Mouse (Mus musculus) ES-E14 (cell line): Measurements from ENCODE around the gene Ap1s1. TPM values are rescaled to one million over a fixed set of nuclear protein-coding genes. Genes with fewer than 3 reads are reported as not detected.

Experiments
- DNase-seq: peaks from one replicate; pipeline ENCODE4 v3.0.0-alpha.2; 2013; ENCODE audit warnings: low read depth, low spot score
- H3K27ac ChIP-seq: 2 replicates; pipeline ENCODE4 v1.5.1; 2012; ENCODE audit warnings: low read depth, mild to moderate bottlenecking, low read length, moderate library complexity, mixed read lengths; ENCODE audit not compliant: poor library complexity, insufficient read depth, severe bottlenecking
- H3K36me3 ChIP-seq: 2 replicates; pipeline ENCODE4 v1.6.1; 2012; ENCODE audit warnings: mild to moderate bottlenecking, low read length, moderate library complexity, mixed read lengths; ENCODE audit not compliant: control insufficient read depth, poor library complexity, insufficient read depth, severe bottlenecking
- H3K4me1 ChIP-seq, 2 experiments: fragments of 150-350 bp in 1 of 2; sonication (generic) in 1 of 2; 2 replicates each; pipeline ENCODE4 v1.6.1; 2012; ENCODE audit warnings: low read length in 2 of 2, mild to moderate bottlenecking in 1 of 2, mixed read lengths in 1 of 2; ENCODE audit not compliant: control insufficient read depth in 2 of 2, insufficient read depth in 2 of 2, poor library complexity in 1 of 2
- H3K4me3 ChIP-seq, 2 experiments: fragments of 150-350 bp in 1 of 2; sonication (generic) in 1 of 2; 2 replicates each; pipeline ENCODE4 v1.5.1; 2012; ENCODE audit warnings: low read length in 2 of 2, low read depth in 1 of 2, mild to moderate bottlenecking in 1 of 2, mixed read lengths in 1 of 2; ENCODE audit not compliant: insufficient read depth in 1 of 2, poor library complexity in 1 of 2, severe bottlenecking in 1 of 2
- H3K9ac ChIP-seq: 2 replicates; pipeline ENCODE4 v1.6.1; 2012; ENCODE audit warnings: low read depth, mild to moderate bottlenecking, low read length, mixed read lengths; ENCODE audit not compliant: poor library complexity, insufficient read depth, severe bottlenecking
- H3K9me3 ChIP-seq: fragments of 150-350 bp; sonication (generic); 2 replicates; pipeline ENCODE4 v1.6.1; 2012; ENCODE audit warnings: low read depth, mild to moderate bottlenecking, low read length; ENCODE audit not compliant: control insufficient read depth, insufficient read depth
- CHD2 ChIP-seq: IDR thresholded peaks from 2 replicates; pipeline ENCODE4 v1.6.1; 2014; ENCODE audit warnings: mild to moderate bottlenecking, low read depth, low read length, inconsistent platforms
- HCFC1 ChIP-seq: IDR thresholded peaks from 2 replicates; pipeline ENCODE4 v1.6.1; 2012; ENCODE audit warnings: low read length, inconsistent platforms, borderline replicate concordance; ENCODE audit not compliant: insufficient read depth
- MAFK ChIP-seq: IDR thresholded peaks from 2 replicates; pipeline ENCODE4 v1.6.1; 2014; ENCODE audit warnings: mild to moderate bottlenecking, low read depth, low read length, inconsistent platforms; ENCODE audit not compliant: insufficient read depth
- ZC3H11A ChIP-seq: IDR thresholded peaks from 2 replicates; pipeline ENCODE4 v1.6.1; 2012; ENCODE audit warnings: low read depth, mild to moderate bottlenecking, inconsistent platforms, low read length, borderline replicate concordance
- ZNF384 ChIP-seq: IDR thresholded peaks from 2 replicates; pipeline ENCODE4 v1.6.1; 2012; ENCODE audit warnings: low read depth, low read length, inconsistent platforms
- in situ Hi-C, 2 experiments: fragments of 600-800 bp; cut with MboI; formaldehyde crosslinking; loops; one replicate each; pipeline ENCODE4 v1.15.1; 2025; ENCODE audit warnings: low sequenced_read_pairs in 2 of 2, inconsistent platforms in 1 of 2; ENCODE audit not compliant: unreplicated experiment in 2 of 2
- total RNA-seq: library from RNA; depleted of rRNA; stranded (reverse); fragments of 300-350 nt; gene quantifications from 2 replicates; pipeline ENCODE4 v1.2.3, GENCODE M21; 2012

Gene Ap1s1
- total RNA-seq, 1 experiment = 112 TPM

DNA sequence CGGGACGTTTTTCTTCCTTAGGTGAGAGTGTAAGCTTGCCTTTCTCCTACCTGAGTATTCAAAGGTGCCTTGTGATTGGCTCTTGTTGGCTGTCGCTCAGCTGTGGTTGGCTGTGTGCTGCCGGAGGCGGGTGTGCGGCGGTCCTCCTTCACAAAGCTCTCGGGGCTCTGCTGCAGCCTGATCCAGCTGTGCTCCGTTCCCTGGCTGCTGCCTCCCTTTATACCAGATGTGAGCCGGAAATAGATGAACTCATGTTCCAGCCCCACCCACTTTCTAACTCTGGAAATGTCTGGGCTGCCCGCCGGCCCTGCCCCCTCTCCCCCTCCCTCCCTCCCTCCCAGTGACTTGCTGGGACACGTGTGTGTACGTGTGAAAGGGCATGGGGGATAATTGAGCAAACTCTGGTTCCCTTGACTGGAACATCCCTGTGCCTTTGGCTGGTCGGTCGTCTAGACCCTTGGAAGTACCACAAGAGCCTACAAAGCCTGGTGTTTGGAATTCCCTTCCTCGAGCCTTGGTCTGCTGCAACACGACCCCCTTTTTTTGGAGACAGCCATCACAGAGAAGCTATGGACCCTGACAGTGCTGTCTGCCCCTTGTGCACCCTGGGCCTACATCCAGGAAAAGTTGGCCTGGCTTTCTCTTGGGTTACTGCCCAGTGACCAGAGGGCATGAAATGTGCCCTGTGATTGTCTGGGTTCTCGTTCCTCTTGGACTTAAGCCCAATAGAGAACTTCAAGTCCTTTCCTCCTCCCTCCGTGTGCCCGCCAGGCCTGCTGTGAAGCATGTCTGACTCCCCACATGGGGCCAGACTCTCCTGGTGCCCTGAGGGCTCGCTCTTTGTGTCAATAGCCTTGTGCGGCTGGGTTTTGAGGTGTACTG, 26.4 kb upstream of the Ap1s1 start, which contains the start of gene Serpine1:
TSS of gene Serpine1 (minus strand) at position 190 of the 882 bp plus-strand sequence.
- 0 out of 2 replicates have a peak, but pooled peaks have one; percentile 33 for TF ChIP-seq CHD2
- TF ChIP-seq MAFK = no peak
- in situ Hi-C loops = no loop called here
- DNase-seq = peak; percentile 71
- Histone ChIP-seq H3K4me3 (peak within 1 kb of the TSS; percentile 37 to 51; a peak in 3 of 4 replicates), H3K36me3 (0 out of 2 replicates have a peak, but pooled peaks cover 3% of the 10 kb centered on the region), H3K9me3 (no peaks in the 10 kb centered on the region), H3K9ac (peak within 1 kb of the TSS; percentile 72; the same call in 1 of the 2 replicates), H3K4me1 (peaks cover 4 to 35% of the 10 kb centered on the region in 2 experiments; a peak in 3 of 4 replicates), H3K27ac (peak within 1 kb of the TSS; percentile 92)

DNA sequence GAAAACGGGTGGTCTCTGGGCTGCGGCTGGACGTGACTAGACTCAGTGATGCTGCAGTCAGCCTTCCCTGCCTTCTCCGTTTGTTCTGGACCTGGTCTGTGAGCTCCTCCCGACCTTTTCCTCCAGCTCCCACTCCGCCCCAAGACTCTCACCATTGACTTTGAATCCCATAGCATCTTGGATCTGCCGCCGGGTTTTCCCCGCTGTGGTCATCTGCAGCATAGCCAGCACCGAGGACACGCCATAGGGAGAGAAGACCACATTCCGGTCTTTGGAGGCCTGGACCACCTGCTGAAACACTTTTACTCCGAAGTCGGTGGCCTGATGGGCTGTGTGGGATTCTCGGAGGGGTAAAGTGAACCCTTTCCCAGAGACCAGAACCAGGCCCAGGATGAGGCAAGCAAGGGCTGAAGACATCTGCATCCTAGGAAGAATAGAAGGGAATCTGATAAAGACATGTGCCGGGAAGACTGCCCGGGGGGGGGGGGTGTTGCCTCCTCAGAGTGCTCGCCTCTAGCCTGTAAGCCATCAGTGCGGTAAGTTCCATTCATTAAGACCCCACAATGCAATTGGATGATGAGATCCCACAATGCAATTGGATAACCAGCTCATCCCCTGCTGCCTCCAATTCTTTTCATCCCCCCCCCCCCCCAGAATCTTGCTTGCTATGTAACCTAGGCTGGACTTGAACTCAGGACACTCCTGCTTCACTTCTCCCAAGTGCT, 25.1 kb upstream of the Ap1s1 start:
- no peak overlapping the region for H3K27ac ChIP-seq
- peak overlapping the region in 1 of 2 experiments; percentile 22; a peak in 2 of 4 replicates for H3K4me3 ChIP-seq
- in situ Hi-C loops = no loop called here
- H3K4me1 ChIP-seq = peaks cover 4 to 32% of the 10 kb centered on the region in 2 experiments; a peak in 3 of 4 replicates
- peak overlapping the region; percentile 31; the same call in 1 of the 2 replicates for H3K9ac ChIP-seq
- peaks cover 7% of the 10 kb centered on the region; the same call in 1 of the 2 replicates for H3K36me3 ChIP-seq
- no peaks in the 10 kb centered on the region for H3K9me3 ChIP-seq
- no peak for DNase-seq
- TF ChIP-seq ZC3H11A = no peak
- TF ChIP-seq MAFK = no peak
- no peak for TF ChIP-seq CHD2
- TF ChIP-seq ZNF384 = no peak
- TF ChIP-seq HCFC1 = no peak

DNA sequence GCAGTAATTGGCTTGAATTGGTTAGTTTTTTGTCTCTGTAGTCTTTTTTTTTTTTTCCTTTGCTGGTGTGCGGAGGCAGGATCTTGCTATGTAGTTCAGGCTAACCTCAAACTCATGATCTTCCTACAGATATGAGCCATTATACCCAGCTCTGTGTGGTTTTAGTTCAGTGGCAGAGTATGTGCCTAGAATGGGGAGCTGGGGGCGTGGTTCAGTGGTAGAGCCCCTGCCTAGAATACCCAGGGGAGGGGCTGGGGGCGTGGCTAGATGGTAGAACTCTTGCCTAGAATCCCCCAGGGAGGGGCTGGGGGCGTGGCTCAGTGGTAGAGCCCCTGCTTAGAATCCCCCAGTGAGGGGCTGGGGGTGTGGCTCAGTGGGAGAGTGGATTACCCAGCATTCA, 22.8 kb upstream of the Ap1s1 start:
- in situ Hi-C loops = no loop called here
- TF ChIP-seq ZC3H11A (no peak), CHD2 (no peak), MAFK (no peak), HCFC1 (no peak), ZNF384 (no peak)
- Histone ChIP-seq H3K27ac (no peak overlapping the region), H3K4me1 (peaks cover 0 to 12% of the 10 kb centered on the region in 2 experiments; a peak in 2 of 4 replicates), H3K9me3 (no peaks in the 10 kb centered on the region), H3K36me3 (peaks cover 7% of the 10 kb centered on the region; the same call in 1 of the 2 replicates), H3K9ac (no peak overlapping the region), H3K4me3 (no peak overlapping the region)
- DNase-seq = no peak

DNA sequence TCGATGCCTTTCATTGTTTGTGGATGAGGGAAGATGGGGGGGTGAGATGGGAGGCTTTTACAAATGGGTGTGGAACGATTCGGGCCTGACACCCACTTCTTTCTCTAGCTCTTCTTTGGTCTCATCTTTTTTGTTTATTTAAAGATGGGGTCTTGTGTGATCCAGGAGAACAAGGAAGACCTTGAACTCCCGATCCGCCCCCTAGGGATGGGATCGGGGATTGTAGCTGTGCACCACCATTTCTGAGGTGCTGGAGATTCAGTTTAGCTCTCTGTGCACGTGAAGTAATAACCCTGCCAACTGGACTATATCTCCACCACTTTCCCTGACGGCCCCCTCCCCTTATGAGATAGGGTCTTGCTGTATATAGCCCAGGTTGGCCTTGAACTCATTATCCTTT, 20.0 kb upstream of the Ap1s1 start:
- no peak for TF ChIP-seq ZC3H11A
- no peak for TF ChIP-seq HCFC1
- TF ChIP-seq CHD2 = no peak
- TF ChIP-seq ZNF384 = no peak
- TF ChIP-seq MAFK = no peak

More for the DNA sequence above, 20.0 kb upstream of the Ap1s1 start:
- in situ Hi-C loops = no loop called here
- Histone ChIP-seq H3K4me1 (peaks cover 0 to 4% of the 10 kb centered on the region in 2 experiments; a peak in 2 of 4 replicates), H3K27ac (no peak overlapping the region), H3K4me3 (no peak overlapping the region), H3K9ac (no peak overlapping the region), H3K36me3 (peaks cover 13% of the 10 kb centered on the region), H3K9me3 (no peaks in the 10 kb centered on the region)
- DNase-seq = no peak
